Mouse (Mus musculus): Measurements from ENCODE around the gene Ntpcr. TPM values are rescaled to one million over a fixed set of nuclear protein-coding genes. Genes with fewer than 3 reads are reported as not detected.

The Ntpcr gene
- total and polyA plus RNA-seq, 3 experiments: 17.2 to 31.5 (median 19.2) TPM

- no peak for DNase-seq
Measured at GRCm38 (mm10) chr8:125775031-125775430, 45.3 kb downstream of the Ntpcr start.

GRCm38 (mm10) chr8:125776314-125776713, 46.6 kb downstream of the Ntpcr start:
- no peak for DNase-seq

- peak; percentile 67 for DNase-seq
Measured at GRCm38 (mm10) chr8:125776800-125777199, 47.0 kb downstream of the Ntpcr start.

- DNase-seq: no peak
Measured at GRCm38 (mm10) chr8:125777478-125778164, 47.9 kb downstream of the Ntpcr start.

GRCm38 (mm10) chr8:125778919-125779318, 49.2 kb downstream of the Ntpcr start:
- DNase-seq: no peak

GRCm38 (mm10) chr8:125779656-125780055, 49.9 kb downstream of the Ntpcr start:
- no peak for DNase-seq

GRCm38 (mm10) chr8:125782161-125782560, 52.4 kb downstream of the Ntpcr start:
- peak; percentile 66 for DNase-seq

GRCm38 (mm10) chr8:125786886-125787285, 57.1 kb downstream of the Ntpcr start:
- no peak for DNase-seq

- DNase-seq: no peak
Measured at GRCm38 (mm10) chr8:125792816-125793455, 63.2 kb downstream of the Ntpcr start.

- DNase-seq: no peak
Measured at GRCm38 (mm10) chr8:125795341-125795740, 65.6 kb downstream of the Ntpcr start.

- DNase-seq: no peak
Measured at GRCm38 (mm10) chr8:125796970-125797369, 67.2 kb downstream of the Ntpcr start.

Other genes starting within 250 kb of the Ntpcr start
- 10 to 100 TPM; 43.5 to 55.8 TPM for gene Sipa1l2, start 160.2 kb upstream of the Ntpcr start, total RNA-seq (2021)
- 36.0 and 51.6 TPM in 2 replicates for gene Sipa1l2, start 160.2 kb upstream of the Ntpcr start, polyA plus RNA-seq (2012; rRNA removed)
- gene Map10, start 60.1 kb upstream of the Ntpcr start, total RNA-seq (2021): 1 to 10 TPM; 2.9 to 5.5 TPM
- gene Map10, start 60.1 kb upstream of the Ntpcr start, polyA plus RNA-seq (2012; rRNA removed): 3.0 and 3.2 TPM in 2 replicates
- under 1 TPM; 0.55 to 0.69 TPM for gene Pcnx2, start 168.4 kb downstream of the Ntpcr start, total RNA-seq (2021)
- 0.42 and 0.50 TPM in 2 replicates for gene Pcnx2, start 168.4 kb downstream of the Ntpcr start, polyA plus RNA-seq (2012; rRNA removed)
- 1 to 10 TPM in 1 of 2 experiments, under 1 TPM in 1; 0.78 to 1.6 TPM for gene Map3k21, start 180.5 kb downstream of the Ntpcr start, total RNA-seq (2021)
- gene Map3k21, start 180.5 kb downstream of the Ntpcr start, polyA plus RNA-seq (2012; rRNA removed): 1.5 and 1.9 TPM in 2 replicates

Data from adrenal gland, adult 2 months (tissue).